Mouse (Mus musculus) liver, embryonic 15.5 days (tissue): ENCODE results near the gene Tbc1d1. TPM values are rescaled to one million over a fixed set of nuclear protein-coding genes. Genes with fewer than 3 reads are reported as not detected.
"Not testable (repeated sequence)": the region's sequence is repeated elsewhere in the genome, so short reads cannot be mapped to it uniquely, and the experiment has no call there.

Experiments used
- ATAC-seq: fragments of 200-750 bp; cut with Nextera tagmentation; 2 replicates; pipeline ENCODE4 v1.8.0; 2017; ENCODE audit warnings: moderate number of reproducible peaks, mild to moderate bottlenecking, moderate library complexity; ENCODE audit not compliant: insufficient read depth
- H3K27ac ChIP-seq: fragments of 300-500 bp; sonication (generic); replicated peaks from 2 replicates; pipeline ENCODE4 v1.5.1; 2015; ENCODE audit warnings: mild to moderate bottlenecking, inconsistent platforms
- H3K27me3 ChIP-seq: fragments of 300-500 bp; sonication (generic); 2 replicates; pipeline ENCODE4 v1.6.1; 2015; ENCODE audit warnings: mild to moderate bottlenecking, inconsistent platforms
- H3K36me3 ChIP-seq: fragments of 300-500 bp; sonication (generic); replicated peaks from 2 replicates; pipeline ENCODE4 v1.6.1; 2015; ENCODE audit warnings: moderate library complexity, mild to moderate bottlenecking, inconsistent platforms
- H3K4me1 ChIP-seq: fragments of 300-500 bp; sonication (generic); replicated peaks from 2 replicates; pipeline ENCODE4 v1.6.1; 2015; ENCODE audit warnings: inconsistent platforms
- H3K4me2 ChIP-seq: fragments of 300-500 bp; sonication (generic); 2 replicates; pipeline ENCODE4 v1.6.1; 2015; ENCODE audit warnings: moderate library complexity, mild to moderate bottlenecking, inconsistent platforms
- H3K4me3 ChIP-seq: fragments of 300-500 bp; sonication (generic); replicated peaks from 2 replicates; pipeline ENCODE4 v1.5.1; 2015; ENCODE audit warnings: mild to moderate bottlenecking, inconsistent platforms
- H3K9ac ChIP-seq: fragments of 300-500 bp; sonication (generic); 2 replicates; pipeline ENCODE4 v1.6.1; 2015; ENCODE audit warnings: moderate library complexity, mild to moderate bottlenecking, inconsistent platforms
- H3K9me3 ChIP-seq: fragments of 300-500 bp; sonication (generic); replicated peaks from 2 replicates; pipeline ENCODE4 v1.6.1; 2016; ENCODE audit warnings: inconsistent platforms
- WGBS: fragments of 180-500 bp; shearing (Covaris S2); methylation state at CpG from one replicate; pipeline ENCODE4 v1.1.7; 2015; ENCODE audit warnings: mixed read lengths; ENCODE audit not compliant: insufficient replicate concordance; 5-methylcytosine and 5-hydroxymethylcytosine counted together
- polyA plus RNA-seq: library from polyadenylated mRNA; unstranded; fragments of >200 nt; fragmentation: Nextera tagmentation; extraction: Ambion mirVana; gene quantifications from 2 replicates; pipeline ENCODE4 v1.2.1, GENCODE M21; 2015

Tbc1d1 gene
- polyA plus RNA-seq, 1 experiment from 2014 or later: 5.7 TPM

- H3K4me3 ChIP-seq: no peak overlapping the region
- WGBS: 43% methylated on average over 8 of the region's 8 CpGs
- H3K9me3 ChIP-seq: no peaks in the 10 kb centered on the region
- H3K36me3 ChIP-seq: no peaks in the 10 kb centered on the region
- H3K4me1 ChIP-seq: peaks cover 38% of the 10 kb centered on the region
- H3K9ac ChIP-seq: no peak overlapping the region; the same call in 1 of the 2 replicates
- no peak overlapping the region for H3K4me2 ChIP-seq
- ATAC-seq: no peak
- 0 out of 2 replicates have a peak, but pooled peaks cover 5% of the 10 kb centered on the region for H3K27me3 ChIP-seq
- no peak overlapping the region for H3K27ac ChIP-seq
Observed at GRCm38 (mm10) chr5:64360147-64360875, 204.2 kb downstream of the Tbc1d1 start.

- H3K9ac ChIP-seq, H3K36me3 ChIP-seq, H3K27ac ChIP-seq, ATAC-seq, H3K4me3 ChIP-seq, H3K4me2 ChIP-seq, H3K27me3 ChIP-seq, H3K9me3 ChIP-seq: not testable (repeated sequence)
- H3K4me1 ChIP-seq: peaks cover 38% of the 10 kb centered on the region
Observed at GRCm38 (mm10) chr5:64360876-64361268, 204.8 kb downstream of the Tbc1d1 start.

- no peaks in the 10 kb centered on the region for H3K9me3 ChIP-seq
- peaks cover 34% of the 10 kb centered on the region for H3K4me1 ChIP-seq
- 0 out of 2 replicates have a peak overlapping the region, but pooled peaks have one; percentile 2 for H3K9ac ChIP-seq
- ATAC-seq: no peak
- H3K27ac ChIP-seq: no peak overlapping the region
- no peak overlapping the region for H3K4me3 ChIP-seq
- peaks cover 9% of the 10 kb centered on the region; the same call in 1 of the 2 replicates for H3K27me3 ChIP-seq
- 52% methylated on average over 5 of the region's 5 CpGs for WGBS
- peak overlapping the region; percentile 18 for H3K4me2 ChIP-seq
- no peaks in the 10 kb centered on the region for H3K36me3 ChIP-seq
Observed at GRCm38 (mm10) chr5:64363859-64364406, 207.8 kb downstream of the Tbc1d1 start.

- no peaks in the 10 kb centered on the region for H3K36me3 ChIP-seq
- peaks cover 9% of the 10 kb centered on the region; the same call in 1 of the 2 replicates for H3K27me3 ChIP-seq
- H3K4me1 ChIP-seq: peaks cover 33% of the 10 kb centered on the region
- no peak overlapping the region for H3K27ac ChIP-seq
- H3K9ac ChIP-seq: peak overlapping the region; percentile 2; the same call in 1 of the 2 replicates
- peak overlapping the region; percentile 18 for H3K4me2 ChIP-seq
- peak; percentile 75 for ATAC-seq
- 38% methylated on average over 7 of the region's 7 CpGs for WGBS
- no peaks in the 10 kb centered on the region for H3K9me3 ChIP-seq
- no peak overlapping the region for H3K4me3 ChIP-seq
Observed at GRCm38 (mm10) chr5:64364432-64365125, 208.5 kb downstream of the Tbc1d1 start.

GRCm38 (mm10) chr5:64365187-64366066 lies 209.3 kb downstream of the Tbc1d1 start:
- H3K9ac ChIP-seq: no peak overlapping the region
- no peak overlapping the region for H3K27ac ChIP-seq
- no peak overlapping the region for H3K4me3 ChIP-seq
- ATAC-seq: no peak
- WGBS: 65% methylated on average over 11 of the region's 11 CpGs
- H3K27me3 ChIP-seq: peaks cover 9% of the 10 kb centered on the region; the same call in 1 of the 2 replicates
- H3K36me3 ChIP-seq: no peaks in the 10 kb centered on the region
- H3K4me1 ChIP-seq: peaks cover 28% of the 10 kb centered on the region
- H3K4me2 ChIP-seq: no peak overlapping the region
- no peaks in the 10 kb centered on the region for H3K9me3 ChIP-seq

- Histone ChIP-seq H3K27me3 (peaks cover 9% of the 10 kb centered on the region; the same call in 1 of the 2 replicates), H3K4me2 (no peak overlapping the region), H3K36me3 (no peaks in the 10 kb centered on the region), H3K27ac (no peak overlapping the region), H3K9ac (no peak overlapping the region), H3K4me1 (peaks cover 24% of the 10 kb centered on the region), H3K9me3 (no peaks in the 10 kb centered on the region), H3K4me3 (no peak overlapping the region)
- 74% methylated on average over 9 of the region's 9 CpGs for WGBS
- ATAC-seq: no peak
Observed at GRCm38 (mm10) chr5:64366113-64366512, 210.0 kb downstream of the Tbc1d1 start.

- H3K27ac ChIP-seq: no peak overlapping the region
- no peak for ATAC-seq
- H3K4me2 ChIP-seq: no peak overlapping the region
- no peaks in the 10 kb centered on the region for H3K36me3 ChIP-seq
- no peaks in the 10 kb centered on the region for H3K9me3 ChIP-seq
- H3K4me1 ChIP-seq: peaks cover 24% of the 10 kb centered on the region
- H3K9ac ChIP-seq: no peak overlapping the region
- peaks cover 9% of the 10 kb centered on the region; the same call in 1 of the 2 replicates for H3K27me3 ChIP-seq
- 65% methylated on average over 8 of the region's 8 CpGs for WGBS
- no peak overlapping the region for H3K4me3 ChIP-seq
Observed at GRCm38 (mm10) chr5:64367426-64367825, 211.3 kb downstream of the Tbc1d1 start.

GRCm38 (mm10) chr5:64371331-64371831 lies 215.3 kb downstream of the Tbc1d1 start:
- H3K9ac ChIP-seq: no peak overlapping the region
- no peak overlapping the region for H3K4me2 ChIP-seq
- H3K36me3 ChIP-seq: no peaks in the 10 kb centered on the region
- peaks cover 4% of the 10 kb centered on the region; the same call in 1 of the 2 replicates for H3K27me3 ChIP-seq
- H3K27ac ChIP-seq: no peak overlapping the region
- H3K4me3 ChIP-seq: no peak overlapping the region
- peaks cover 11% of the 10 kb centered on the region for H3K4me1 ChIP-seq
- H3K9me3 ChIP-seq: no peaks in the 10 kb centered on the region
- no peak for ATAC-seq

- Histone ChIP-seq H3K27ac (no peak overlapping the region), H3K9ac (no peak overlapping the region), H3K36me3 (no peaks in the 10 kb centered on the region), H3K27me3 (peaks cover 4% of the 10 kb centered on the region; the same call in 1 of the 2 replicates), H3K4me1 (peaks cover 11% of the 10 kb centered on the region), H3K4me2 (no peak overlapping the region), H3K4me3 (no peak overlapping the region), H3K9me3 (no peaks in the 10 kb centered on the region)
- ATAC-seq: no peak
- 79% methylated on average over 13 of the region's 13 CpGs for WGBS
Observed at GRCm38 (mm10) chr5:64372292-64372961, 216.3 kb downstream of the Tbc1d1 start.

GRCm38 (mm10) chr5:64373695-64374094 lies 217.6 kb downstream of the Tbc1d1 start:
- 0 out of 2 replicates have a peak, but pooled peaks have one; percentile 28 for ATAC-seq
- Histone ChIP-seq H3K27ac (no peak overlapping the region), H3K9ac (no peak overlapping the region), H3K4me3 (no peak overlapping the region), H3K4me2 (no peak overlapping the region), H3K36me3 (no peaks in the 10 kb centered on the region), H3K4me1 (peaks cover 22% of the 10 kb centered on the region), H3K27me3 (no peaks in the 10 kb centered on the region), H3K9me3 (no peaks in the 10 kb centered on the region)
- WGBS: 66% methylated on average over 5 of the region's 5 CpGs
